Mouse (Mus musculus) spleen, adult 12 weeks (tissue): ENCODE data around the gene Rccd1.
A peak's percentile ranks its signal among the peaks of the same experiment; 100 is the strongest.

Experiments
- DNase-seq: peaks from one replicate; pipeline ENCODE4 v3.0.0; 2022; ENCODE audit warnings: low spot score

The Rccd1 gene

GRCm38 (mm10) chr7:80260625-80261371 lies 63.5 kb downstream of the Rccd1 start, which contains the start of gene Ngrn:
Ngrn (plus strand) TSS chr7:80261215.
- peak; percentile 76 for DNase-seq

GRCm38 (mm10) chr7:80257706-80258105 lies 66.5 kb downstream of the Rccd1 start:
- DNase-seq, result no peak

GRCm38 (mm10) chr7:80255981-80256380 lies 68.3 kb downstream of the Rccd1 start:
- no peak for DNase-seq

GRCm38 (mm10) chr7:80252886-80253285 lies 71.4 kb downstream of the Rccd1 start:
- no peak for DNase-seq

- DNase-seq, result no peak
Observed at GRCm38 (mm10) chr7:80252437-80252836, 71.8 kb downstream of the Rccd1 start.

DNA sequence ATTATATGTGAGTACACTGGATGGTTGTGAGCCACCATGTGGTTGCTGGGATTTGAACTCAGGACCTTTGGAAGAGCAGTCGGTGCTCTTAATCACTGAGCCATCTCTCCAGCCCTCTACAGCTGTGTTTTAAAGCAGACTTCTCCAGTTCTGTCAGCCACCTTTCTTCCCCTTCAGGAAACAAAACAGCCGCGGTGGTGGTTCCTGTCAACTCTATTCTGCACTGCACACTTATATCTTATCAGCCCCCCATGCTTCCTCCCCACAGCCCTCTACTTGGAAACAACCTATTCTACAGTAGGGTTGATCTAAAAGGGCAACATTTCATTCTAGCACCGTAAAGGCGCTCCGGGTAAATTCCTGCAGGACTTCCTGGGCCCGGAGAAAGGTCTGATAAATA lies 77.4 kb downstream of the Rccd1 start:
- DNase-seq, result no peak

DNA sequence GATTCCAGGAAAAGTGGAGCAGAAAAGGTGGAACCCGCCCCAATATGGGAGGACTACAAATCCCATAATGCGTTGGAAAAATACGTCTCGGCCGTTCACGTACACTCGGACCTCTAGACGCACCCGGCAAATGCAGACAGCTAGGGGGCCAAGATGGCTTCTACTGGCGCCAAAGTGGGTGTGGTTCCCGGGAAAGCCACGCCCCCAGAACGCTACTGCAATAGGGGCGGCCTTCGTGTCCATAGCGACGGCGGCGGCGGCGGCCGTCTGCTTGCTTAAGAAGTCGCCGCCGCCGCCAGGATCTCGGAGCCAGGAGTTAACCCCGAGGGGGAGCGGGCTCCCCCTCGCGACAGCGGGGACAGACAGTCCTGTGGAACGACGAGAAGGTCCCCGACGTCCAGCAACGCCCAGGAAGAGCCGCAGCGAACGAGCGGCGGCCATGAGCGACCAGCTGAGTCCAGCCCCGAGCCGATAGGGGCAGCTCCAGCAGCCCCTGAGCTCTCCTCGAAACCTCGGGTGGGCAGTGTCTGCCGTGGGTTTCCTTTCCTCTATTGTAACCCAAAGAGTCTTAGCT lies 78.0 kb downstream of the Rccd1 start, which contains the start of gene Ttll13:
Gene Ttll13, plus strand, starts transcription at position 229 of the 574 bp plus-strand sequence.
- peak; percentile 89 for DNase-seq

DNA sequence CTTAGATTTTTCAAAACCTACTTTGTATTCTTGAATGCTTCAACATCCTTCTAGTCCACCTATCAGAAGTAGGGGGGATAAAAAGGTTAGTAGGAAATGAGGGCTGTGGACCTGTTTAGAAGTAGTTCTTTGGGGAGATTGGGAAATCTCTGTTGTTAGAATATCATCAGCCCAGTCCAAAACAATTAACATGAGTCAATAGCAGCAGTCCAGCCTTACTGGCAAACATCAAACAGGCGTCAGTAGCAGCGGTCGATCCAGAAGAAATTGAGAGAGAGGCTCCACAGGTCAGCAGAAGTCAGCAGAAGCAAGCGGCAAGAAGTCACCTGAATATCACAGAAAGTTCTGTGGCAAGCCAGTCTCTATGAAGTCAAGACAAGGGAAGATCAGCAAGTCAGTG lies 79.4 kb downstream of the Rccd1 start:
- DNase-seq, result no peak
